Mouse (Mus musculus) testis, adult 2 months (tissue): ENCODE data around the gene Stambp.

ENCODE experiments used
- CTCF ChIP-seq: fragments of 200-500 bp; IDR thresholded peaks from 2 replicates; pipeline ENCODE4 v1.5.1; 2012; ENCODE audit warnings: low read depth, mild to moderate bottlenecking, inconsistent platforms, low read length, moderate library complexity; ENCODE audit not compliant: control insufficient read depth, insufficient read depth, insufficient replicate concordance
- POLR2A ChIP-seq: fragments of 200-500 bp; IDR thresholded peaks from 2 replicates; pipeline ENCODE4 v1.6.1; 2012; ENCODE audit warnings: low read depth, mild to moderate bottlenecking, inconsistent platforms, low read length, moderate library complexity; ENCODE audit not compliant: control insufficient read depth

DNA sequence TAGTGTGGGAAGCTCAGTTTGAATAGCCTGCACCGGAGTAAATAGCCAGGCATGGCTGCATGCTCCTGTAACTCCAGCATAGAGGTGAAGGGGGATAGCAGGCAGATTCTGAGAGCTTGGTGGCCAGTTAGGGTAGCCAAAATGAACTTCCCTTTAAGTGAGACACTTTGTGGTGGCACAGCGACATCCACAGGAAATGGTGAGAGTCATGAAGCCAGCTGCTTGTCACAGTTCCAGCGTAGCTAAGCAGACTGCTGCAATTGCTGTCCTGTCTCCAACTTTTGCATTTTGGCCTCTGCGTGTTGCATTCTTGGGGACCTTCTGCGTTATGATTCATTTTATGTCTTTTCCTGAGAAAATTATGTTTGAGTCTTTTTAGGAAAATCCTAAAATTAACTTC lies 44.0 kb upstream of the Stambp start:
- no peak for TF ChIP-seq CTCF
- TF ChIP-seq POLR2A: no peak
